Mouse (Mus musculus) thymus, adult 18-20 months (tissue): ENCODE results near the gene Med16.
"Not testable (repeated sequence)": the region's sequence is repeated elsewhere in the genome, so short reads cannot be mapped to it uniquely, and the experiment has no call there.

Source experiments
- DNase-seq, 2 experiments: peaks; one replicate each; pipeline ENCODE4 v3.0.0; 2022; ENCODE audit warnings: mixed read lengths in 2 of 2

Med16 gene

GRCm38 (mm10) chr10:79916808-79917531 is 8.2 kb upstream of the Med16 start, which contains the start of gene Kiss1r:
TSS of gene Kiss1r (plus strand) at chr10:79916971.
- peak; percentile 75 to 81 for DNase-seq

GRCm38 (mm10) chr10:79916081-79916480 is 7.4 kb upstream of the Med16 start:
- DNase-seq, result no peak

- DNase-seq, result no peak
Measured at GRCm38 (mm10) chr10:79914948-79915596, 6.3 kb upstream of the Med16 start.

- DNase-seq, result no peak
Measured at GRCm38 (mm10) chr10:79914131-79914947, 5.6 kb upstream of the Med16 start.

GRCm38 (mm10) chr10:79912412-79912811 is 3.7 kb upstream of the Med16 start:
- no peak for DNase-seq

GRCm38 (mm10) chr10:79910556-79910955 is 1.8 kb upstream of the Med16 start, which contains the start of gene Gm26602:
TSS of gene Gm26602 (plus strand) at chr10:79910856.
- DNase-seq, result no peak

- no peak for DNase-seq
Measured at GRCm38 (mm10) chr10:79909092-79909922, 584 bp upstream of the Med16 start.

GRCm38 (mm10) chr10:79907415-79907814 is 1.3 kb downstream of the Med16 start:
- no peak for DNase-seq

- DNase-seq, result no peak
Measured at GRCm38 (mm10) chr10:79906712-79907111, 2.0 kb downstream of the Med16 start.

GRCm38 (mm10) chr10:79900951-79901410 is 7.7 kb downstream of the Med16 start:
- no peak for DNase-seq

- no peak for DNase-seq
Measured at GRCm38 (mm10) chr10:79897316-79898245, 11.1 kb downstream of the Med16 start.

GRCm38 (mm10) chr10:79896814-79897213 is 11.9 kb downstream of the Med16 start:
- DNase-seq, result no peak

GRCm38 (mm10) chr10:79896306-79896705 is 12.4 kb downstream of the Med16 start:
- DNase-seq, result no peak

GRCm38 (mm10) chr10:79892451-79893118 is 16.1 kb downstream of the Med16 start:
- peak; percentile 60 to 66 for DNase-seq

- no peak for DNase-seq
Measured at GRCm38 (mm10) chr10:79890670-79891069, 18.1 kb downstream of the Med16 start, which contains the start of gene Cfd. TSS of gene Cfd (plus strand) at chr10:79890853.

- DNase-seq, result no peak
Measured at GRCm38 (mm10) chr10:79889386-79889785, 19.3 kb downstream of the Med16 start.

- no peak for DNase-seq
Measured at GRCm38 (mm10) chr10:79886611-79887010, 22.1 kb downstream of the Med16 start.

GRCm38 (mm10) chr10:79886054-79886453 is 22.7 kb downstream of the Med16 start, which contains the start of gene Elane:
TSS of gene Elane (plus strand) at chr10:79886247.
- DNase-seq, result no peak

- DNase-seq, result not testable (repeated sequence)
Measured at GRCm38 (mm10) chr10:79884938-79885337, 23.8 kb downstream of the Med16 start.

GRCm38 (mm10) chr10:79884446-79884845 is 24.3 kb downstream of the Med16 start:
- no peak for DNase-seq
